Mouse (Mus musculus): ENCODE measurements around the gene Prss53. TPM values are rescaled to one million over a fixed set of nuclear protein-coding genes. Genes with fewer than 3 reads are reported as not detected.

Prss53 gene
- polyA plus RNA-seq, 1 experiment from 2014 or later = 0.21 TPM

- Histone ChIP-seq H3K9ac (no peak overlapping the region), H3K27me3 (peaks cover 9% of the 10 kb centered on the region; the same call in 1 of the 2 replicates), H3K9me3 (replicated peaks) (no peaks in the 10 kb centered on the region), H3K4me1 (replicated peaks) (peaks cover 46% of the 10 kb centered on the region), H3K36me3 (replicated peaks) (peaks cover 33% of the 10 kb centered on the region), H3K27ac (replicated peaks) (no peak overlapping the region), H3K4me2 (no peak overlapping the region), H3K4me3 (replicated peaks) (no peak overlapping the region)
- no peak for ATAC-seq (ENCODE audit: insufficient read depth)
- WGBS (ENCODE audit: insufficient replicate concordance) = 76% methylated on average over 11 of the region's 11 CpGs
These were observed 37.0 kb upstream of the Prss53 start for GRCm38 (mm10) chr7:127927726-127928125.

GRCm38 (mm10) chr7:127926846-127927245 lies 36.1 kb upstream of the Prss53 start:
- Histone ChIP-seq H3K4me1 (replicated peaks) (peaks cover 52% of the 10 kb centered on the region), H3K9ac (no peak overlapping the region), H3K36me3 (replicated peaks) (peaks cover 33% of the 10 kb centered on the region), H3K27ac (replicated peaks) (no peak overlapping the region), H3K4me2 (no peak overlapping the region), H3K4me3 (replicated peaks) (no peak overlapping the region), H3K27me3 (peaks cover 9% of the 10 kb centered on the region; the same call in 1 of the 2 replicates), H3K9me3 (replicated peaks) (no peaks in the 10 kb centered on the region)
- no peak for ATAC-seq (ENCODE audit: insufficient read depth)
- 73% methylated on average over 11 of the region's 11 CpGs for WGBS (ENCODE audit: insufficient replicate concordance)

DNA sequence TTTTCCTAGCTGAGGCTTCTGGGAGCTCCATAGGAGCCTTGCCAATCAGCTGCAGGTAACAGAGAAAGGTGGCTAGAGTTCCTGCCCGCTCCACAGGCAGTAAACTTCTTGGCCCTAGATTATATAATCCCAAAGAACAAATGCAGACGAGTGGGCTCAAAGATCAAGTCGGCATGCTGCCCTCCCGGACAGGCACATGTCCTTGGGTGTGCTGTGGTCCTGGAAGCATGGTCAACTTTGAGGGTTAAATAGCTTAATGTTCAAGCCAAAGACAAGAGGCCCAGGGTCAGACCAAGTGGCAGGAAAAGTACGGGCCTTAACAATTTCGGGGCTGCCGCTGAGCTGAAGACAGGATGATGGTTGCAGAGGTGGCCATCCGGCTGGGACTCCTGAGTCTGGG lies 35.3 kb upstream of the Prss53 start:
- Histone ChIP-seq H3K9me3 (replicated peaks) (no peaks in the 10 kb centered on the region), H3K27me3 (peaks cover 9% of the 10 kb centered on the region; the same call in 1 of the 2 replicates), H3K4me3 (replicated peaks) (no peak overlapping the region), H3K27ac (replicated peaks) (no peak overlapping the region), H3K4me1 (replicated peaks) (peaks cover 48% of the 10 kb centered on the region), H3K4me2 (no peak overlapping the region), H3K9ac (no peak overlapping the region), H3K36me3 (replicated peaks) (peaks cover 33% of the 10 kb centered on the region)
- ATAC-seq (ENCODE audit: insufficient read depth) = no peak
- WGBS (ENCODE audit: insufficient replicate concordance) = 77% methylated on average over 8 of the region's 8 CpGs

DNA sequence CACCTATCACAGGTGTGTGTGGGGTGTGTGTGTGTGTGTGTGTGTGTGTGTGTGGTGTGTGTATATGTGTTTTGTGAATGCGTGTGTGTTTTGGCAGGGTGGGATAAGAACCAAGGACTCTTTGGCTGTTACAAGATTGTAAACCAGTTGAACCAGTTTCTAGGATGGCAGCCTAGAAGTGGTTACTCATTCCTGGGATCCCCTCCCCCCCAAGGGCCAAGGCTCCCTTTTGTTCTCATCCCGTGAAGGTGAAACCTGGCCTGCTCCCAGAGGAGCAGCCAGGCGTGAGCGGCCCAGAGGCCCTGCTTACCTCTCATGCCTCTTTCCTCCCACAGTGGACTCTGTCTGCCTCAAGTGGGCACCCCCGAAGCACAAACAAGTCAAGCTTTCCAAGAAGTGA lies 34.5 kb upstream of the Prss53 start:
- Histone ChIP-seq H3K27me3 (peaks cover 8% of the 10 kb centered on the region; the same call in 1 of the 2 replicates), H3K9me3 (replicated peaks) (no peaks in the 10 kb centered on the region), H3K4me1 (replicated peaks) (peaks cover 43% of the 10 kb centered on the region), H3K36me3 (replicated peaks) (peaks cover 36% of the 10 kb centered on the region), H3K4me2 (no peak overlapping the region), H3K9ac (no peak overlapping the region), H3K27ac (replicated peaks) (no peak overlapping the region), H3K4me3 (replicated peaks) (no peak overlapping the region)
- WGBS (ENCODE audit: insufficient replicate concordance) = 70% methylated on average over 5 of the region's 5 CpGs
- ATAC-seq (ENCODE audit: insufficient read depth) = no peak

DNA sequence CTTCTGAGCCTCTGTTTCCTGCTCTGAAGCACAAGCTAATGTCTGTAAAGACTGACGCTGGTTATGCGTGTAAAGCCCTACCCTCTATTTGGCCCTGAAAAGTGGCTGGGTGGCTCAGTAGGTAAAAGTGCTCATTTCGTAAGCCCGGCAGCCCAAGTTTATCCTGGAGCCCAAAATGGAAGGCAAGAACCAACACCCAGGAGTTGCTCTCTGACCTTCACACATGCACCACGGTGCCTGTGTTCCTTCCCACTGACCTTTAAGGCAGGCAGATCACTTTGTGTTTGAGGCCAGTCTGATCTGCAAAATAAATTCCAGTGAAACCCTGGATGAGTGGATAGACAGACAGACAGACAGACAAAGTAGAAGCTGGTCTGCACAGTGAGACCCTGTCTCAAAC lies 32.9 kb upstream of the Prss53 start:
- Histone ChIP-seq H3K36me3 (replicated peaks) (peaks cover 36% of the 10 kb centered on the region), H3K27ac (replicated peaks) (no peak overlapping the region), H3K9me3 (replicated peaks) (no peaks in the 10 kb centered on the region), H3K9ac (no peak overlapping the region), H3K4me3 (replicated peaks) (no peak overlapping the region), H3K4me2 (no peak overlapping the region), H3K27me3 (peaks cover 2% of the 10 kb centered on the region; the same call in 1 of the 2 replicates), H3K4me1 (replicated peaks) (peaks cover 35% of the 10 kb centered on the region)
- WGBS (ENCODE audit: insufficient replicate concordance) = 70% methylated on average over 5 of the region's 5 CpGs
- no peak for ATAC-seq (ENCODE audit: insufficient read depth)

- no peak overlapping the region for H3K4me3 ChIP-seq (replicated peaks)
- H3K9ac ChIP-seq = no peak overlapping the region
- H3K4me1 ChIP-seq (replicated peaks) = peaks cover 31% of the 10 kb centered on the region
- H3K27ac ChIP-seq (replicated peaks) = peak overlapping the region; percentile 64
- ATAC-seq (ENCODE audit: insufficient read depth) = no peak; the same call in 1 of the 2 replicates
- 49% methylated on average over 6 of the region's 6 CpGs for WGBS (ENCODE audit: insufficient replicate concordance)
- no peaks in the 10 kb centered on the region for H3K9me3 ChIP-seq (replicated peaks)
- no peaks in the 10 kb centered on the region for H3K27me3 ChIP-seq
- H3K36me3 ChIP-seq (replicated peaks) = peaks cover 36% of the 10 kb centered on the region
- no peak overlapping the region for H3K4me2 ChIP-seq
These were observed 31.9 kb upstream of the Prss53 start for GRCm38 (mm10) chr7:127922451-127923275.

DNA sequence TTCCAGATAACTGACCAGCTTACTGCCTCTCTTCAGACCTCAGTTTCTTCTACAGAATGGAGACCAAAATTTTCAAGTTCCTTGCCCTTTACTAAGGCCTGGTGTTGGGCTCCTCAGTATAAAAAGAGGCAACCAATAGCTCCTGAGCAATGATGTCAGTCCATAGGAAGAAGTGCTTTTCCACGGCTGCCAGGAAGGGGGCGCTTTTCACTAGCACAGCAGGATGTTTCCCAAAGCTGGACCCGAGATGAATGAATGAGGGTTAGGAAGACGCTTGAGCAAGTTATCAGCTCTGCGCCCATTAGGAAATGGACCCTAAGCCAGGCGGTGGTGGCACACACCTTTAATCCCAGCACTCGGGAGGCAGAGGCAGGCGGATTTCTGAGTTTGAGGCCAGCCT lies 30.7 kb upstream of the Prss53 start:
- Histone ChIP-seq H3K9me3 (replicated peaks) (no peaks in the 10 kb centered on the region), H3K4me2 (no peak overlapping the region), H3K27me3 (no peaks in the 10 kb centered on the region), H3K9ac (no peak overlapping the region), H3K4me3 (replicated peaks) (no peak overlapping the region), H3K4me1 (replicated peaks) (peaks cover 26% of the 10 kb centered on the region), H3K27ac (replicated peaks) (no peak overlapping the region), H3K36me3 (replicated peaks) (peaks cover 38% of the 10 kb centered on the region)
- ATAC-seq (ENCODE audit: insufficient read depth) = no peak
- WGBS (ENCODE audit: insufficient replicate concordance) = 43% methylated on average over 8 of the region's 8 CpGs

GRCm38 (mm10) chr7:127919290-127919689 lies 28.5 kb upstream of the Prss53 start:
- Histone ChIP-seq H3K36me3 (replicated peaks) (peaks cover 37% of the 10 kb centered on the region), H3K9me3 (replicated peaks) (no peaks in the 10 kb centered on the region), H3K27ac (replicated peaks) (no peak overlapping the region), H3K27me3 (no peaks in the 10 kb centered on the region), H3K4me3 (replicated peaks) (no peak overlapping the region), H3K4me1 (replicated peaks) (peaks cover 26% of the 10 kb centered on the region), H3K9ac (no peak overlapping the region), H3K4me2 (no peak overlapping the region)
- ATAC-seq (ENCODE audit: insufficient read depth) = no peak
- 63% methylated on average over 7 of the region's 7 CpGs for WGBS (ENCODE audit: insufficient replicate concordance)

DNA sequence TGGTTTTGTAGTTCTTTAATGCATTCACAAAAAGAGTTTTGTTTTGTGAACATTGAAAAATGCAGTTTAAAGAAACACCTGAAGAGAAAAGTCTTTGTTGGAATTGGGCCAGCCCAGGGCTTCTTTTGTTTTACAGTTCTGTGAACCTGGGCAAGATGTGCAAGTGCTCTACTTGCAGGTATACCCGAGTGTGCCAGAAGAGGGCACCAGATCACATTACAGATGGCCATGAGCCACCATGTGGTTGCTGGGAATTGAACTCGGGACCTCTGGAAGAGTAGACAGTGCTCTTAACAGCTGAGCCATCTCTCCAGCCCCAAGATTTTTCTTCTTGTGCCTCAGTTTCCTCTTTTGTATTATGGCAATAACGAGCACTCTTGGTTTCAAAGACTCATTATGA lies 27.4 kb upstream of the Prss53 start:
- Histone ChIP-seq H3K27ac (replicated peaks) (no peak overlapping the region), H3K9ac (no peak overlapping the region), H3K27me3 (no peaks in the 10 kb centered on the region), H3K4me3 (replicated peaks) (no peak overlapping the region), H3K4me2 (no peak overlapping the region), H3K9me3 (replicated peaks) (no peaks in the 10 kb centered on the region), H3K4me1 (replicated peaks) (peaks cover 25% of the 10 kb centered on the region), H3K36me3 (replicated peaks) (peaks cover 32% of the 10 kb centered on the region)
- WGBS (ENCODE audit: insufficient replicate concordance) = 42% methylated on average over 3 of the region's 3 CpGs
- ATAC-seq (ENCODE audit: insufficient read depth) = no peak

DNA sequence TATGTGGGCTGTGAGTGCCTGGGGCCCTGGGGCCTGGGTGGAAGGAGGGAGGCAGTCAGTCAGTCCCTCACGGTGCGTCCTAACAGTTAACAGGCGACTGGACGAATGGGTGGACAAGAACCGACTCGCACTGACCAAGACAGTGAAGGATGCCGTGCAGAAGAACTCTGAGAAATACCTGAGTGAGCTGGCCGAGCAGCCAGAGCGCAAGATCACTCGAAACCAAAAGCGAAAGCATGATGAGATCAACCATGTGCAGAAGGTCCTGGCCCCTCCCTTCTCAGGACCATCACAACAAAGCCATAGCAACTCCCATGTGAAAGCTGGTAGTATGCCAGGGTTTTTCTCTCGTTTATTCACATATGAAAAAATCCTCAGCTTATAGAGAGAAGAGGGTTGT lies 24.5 kb upstream of the Prss53 start:
- no peak overlapping the region for H3K4me2 ChIP-seq
- no peaks in the 10 kb centered on the region for H3K27me3 ChIP-seq
- H3K4me1 ChIP-seq (replicated peaks) = peaks cover 27% of the 10 kb centered on the region
- H3K9ac ChIP-seq = no peak overlapping the region
- ATAC-seq (ENCODE audit: insufficient read depth) = no peak
- no peak overlapping the region for H3K27ac ChIP-seq (replicated peaks)
- 82% methylated on average over 12 of the region's 12 CpGs for WGBS (ENCODE audit: insufficient replicate concordance)
- peaks cover 29% of the 10 kb centered on the region for H3K36me3 ChIP-seq (replicated peaks)
- no peaks in the 10 kb centered on the region for H3K9me3 ChIP-seq (replicated peaks)
- H3K4me3 ChIP-seq (replicated peaks) = no peak overlapping the region

- H3K27me3 ChIP-seq = no peaks in the 10 kb centered on the region
- peak overlapping the region; percentile 78 for H3K4me2 ChIP-seq
- peaks cover 20% of the 10 kb centered on the region for H3K4me1 ChIP-seq (replicated peaks)
- H3K9ac ChIP-seq = peak overlapping the region; percentile 56
- peaks cover 50% of the 10 kb centered on the region for H3K36me3 ChIP-seq (replicated peaks)
- peak overlapping the region; percentile 83 for H3K27ac ChIP-seq (replicated peaks)
- H3K4me3 ChIP-seq (replicated peaks) = peak overlapping the region; percentile 71
- 2% methylated on average over 4 of the region's 4 CpGs for WGBS (ENCODE audit: insufficient replicate concordance)
- H3K9me3 ChIP-seq (replicated peaks) = no peaks in the 10 kb centered on the region
- no peak for ATAC-seq (ENCODE audit: insufficient read depth)
These were observed 22.2 kb upstream of the Prss53 start for GRCm38 (mm10) chr7:127912938-127913337.

Data from liver, embryonic 15.5 days (tissue).